Mouse (Mus musculus): Measurements from ENCODE around the gene Rasa3. TPM values are rescaled to one million over a fixed set of nuclear protein-coding genes. Genes with fewer than 3 reads are reported as not detected.
A peak's percentile ranks its signal among the peaks of the same experiment; 100 is the strongest.

Gene Rasa3
- polyA plus RNA-seq, 1 experiment from 2014 or later = 21.3 TPM

DNA sequence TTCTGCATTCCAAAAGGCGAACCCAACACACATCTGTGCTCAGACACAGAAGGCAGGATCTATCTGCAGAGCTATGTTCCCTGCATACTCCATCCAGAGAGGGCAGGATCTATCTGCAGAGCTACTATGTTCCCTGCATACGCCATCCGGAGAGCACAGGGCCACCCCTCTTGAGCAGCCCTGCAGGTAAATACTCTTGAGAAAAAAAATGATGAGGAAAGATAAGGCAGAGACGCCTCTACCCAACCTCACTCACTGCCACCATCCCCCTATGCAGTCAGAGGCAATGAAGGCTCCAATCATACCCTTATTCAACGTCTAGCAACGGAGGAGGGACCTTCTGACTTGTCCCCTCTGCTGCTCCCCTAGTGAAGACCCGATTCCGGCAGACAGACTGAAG, 1.9 kb downstream of the Rasa3 start:
- Histone ChIP-seq H3K4me3 (ENCODE audit: low read length) (peak overlapping the region; percentile 78), H3K27me3 (replicated peaks; ENCODE audit: control insufficient read depth, insufficient read depth, low read length) (0 out of 2 replicates have a peak, but pooled peaks cover under 1% of the 10 kb centered on the region), H3K4me2 (ENCODE audit: low read depth, low read length) (peak overlapping the region; percentile 95), H3K36me3 (ENCODE audit: control insufficient read depth, insufficient read depth, low read length) (no peaks in the 10 kb centered on the region), H3K9ac (ENCODE audit: low read depth, low read length) (peak overlapping the region; percentile 76), H3K4me1 (ENCODE audit: control insufficient read depth, insufficient read depth, low read length) (peaks cover 15% of the 10 kb centered on the region), H3K9me3 (ENCODE audit: control insufficient read depth, low read length) (no peaks in the 10 kb centered on the region), H3K27ac (ENCODE audit: low read length) (no peak overlapping the region; the same call in 1 of the 2 replicates)
- ATAC-seq = no peak
- WGBS = 36% methylated on average over 8 of the region's 8 CpGs

DNA sequence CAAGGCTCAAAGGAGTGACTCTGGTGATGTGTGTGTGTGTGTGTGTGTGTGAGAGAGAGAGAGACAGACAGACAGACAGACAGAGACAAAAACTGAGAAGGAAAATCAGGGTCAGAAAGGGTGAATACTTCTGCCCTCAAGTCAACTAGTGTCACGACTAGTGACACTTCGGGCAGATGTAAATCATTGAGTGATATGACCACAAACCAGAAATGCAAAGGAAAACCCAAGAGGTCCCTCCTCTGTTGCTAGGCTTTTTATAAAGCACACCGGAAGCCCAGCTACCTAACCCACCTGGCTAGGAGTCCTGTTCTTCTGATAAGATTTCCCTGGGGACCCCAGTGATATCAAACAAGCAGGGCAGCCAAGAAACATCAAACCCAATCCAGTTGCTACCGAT, 2.3 kb downstream of the Rasa3 start:
- H3K27ac ChIP-seq (ENCODE audit: low read length) = 0 out of 2 replicates have a peak overlapping the region, but pooled peaks have one; percentile 14
- H3K4me1 ChIP-seq (ENCODE audit: control insufficient read depth, insufficient read depth, low read length) = peaks cover 15% of the 10 kb centered on the region
- ATAC-seq = no peak
- H3K9me3 ChIP-seq (ENCODE audit: control insufficient read depth, low read length) = no peaks in the 10 kb centered on the region
- H3K9ac ChIP-seq (ENCODE audit: low read depth, low read length) = peak overlapping the region; percentile 76
- no peaks in the 10 kb centered on the region for H3K36me3 ChIP-seq (ENCODE audit: control insufficient read depth, insufficient read depth, low read length)
- 50% methylated on average over 4 of the region's 4 CpGs for WGBS
- H3K4me3 ChIP-seq (ENCODE audit: low read length) = peak overlapping the region; percentile 78
- H3K4me2 ChIP-seq (ENCODE audit: low read depth, low read length) = peak overlapping the region; percentile 95
- no peaks in the 10 kb centered on the region for H3K27me3 ChIP-seq (replicated peaks; ENCODE audit: control insufficient read depth, insufficient read depth, low read length)

DNA sequence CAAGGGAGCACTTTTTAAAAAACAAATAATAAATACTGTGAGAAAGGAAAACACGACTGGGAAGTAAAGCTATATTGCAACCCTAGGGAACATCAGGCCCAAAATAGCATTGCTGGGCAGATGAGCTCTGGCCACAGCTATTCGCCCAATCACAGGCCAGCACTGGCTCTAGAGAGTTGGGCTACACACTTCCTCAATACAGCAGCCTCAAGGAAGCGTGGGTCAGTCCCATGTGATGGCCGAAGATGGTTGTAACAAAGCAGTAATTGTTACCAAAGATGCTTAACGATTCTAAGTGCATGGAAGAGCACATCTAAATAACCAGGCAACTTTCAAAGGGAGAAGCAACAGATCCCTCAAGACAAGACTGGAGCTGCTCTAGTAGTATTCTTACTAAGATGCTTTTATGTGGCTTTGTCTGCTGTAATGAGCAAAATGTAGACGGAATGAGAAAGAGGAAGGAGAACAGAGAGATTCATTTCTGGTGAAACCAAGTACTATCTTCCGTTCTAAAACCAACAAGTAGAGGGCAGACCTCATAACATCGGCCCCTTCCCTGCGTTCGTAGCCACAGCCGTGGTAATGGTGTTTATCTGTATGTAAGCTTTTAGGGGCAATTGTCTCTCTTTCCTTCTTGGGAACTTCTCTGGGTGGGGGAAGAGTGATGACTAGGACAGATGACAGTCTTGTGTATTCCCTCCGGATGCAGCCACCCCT, 3.0 kb downstream of the Rasa3 start:
- WGBS = 53% methylated on average over 12 of the region's 12 CpGs
- no peak for ATAC-seq
- Histone ChIP-seq H3K4me1 (ENCODE audit: control insufficient read depth, insufficient read depth, low read length) (peaks cover 15% of the 10 kb centered on the region), H3K36me3 (ENCODE audit: control insufficient read depth, insufficient read depth, low read length) (no peaks in the 10 kb centered on the region), H3K27ac (ENCODE audit: low read length) (0 out of 2 replicates have a peak overlapping the region, but pooled peaks have one; percentile 14), H3K9ac (ENCODE audit: low read depth, low read length) (no peak overlapping the region), H3K9me3 (ENCODE audit: control insufficient read depth, low read length) (no peaks in the 10 kb centered on the region), H3K4me3 (ENCODE audit: low read length) (no peak overlapping the region), H3K27me3 (replicated peaks; ENCODE audit: control insufficient read depth, insufficient read depth, low read length) (no peaks in the 10 kb centered on the region), H3K4me2 (ENCODE audit: low read depth, low read length) (no peak overlapping the region)

DNA sequence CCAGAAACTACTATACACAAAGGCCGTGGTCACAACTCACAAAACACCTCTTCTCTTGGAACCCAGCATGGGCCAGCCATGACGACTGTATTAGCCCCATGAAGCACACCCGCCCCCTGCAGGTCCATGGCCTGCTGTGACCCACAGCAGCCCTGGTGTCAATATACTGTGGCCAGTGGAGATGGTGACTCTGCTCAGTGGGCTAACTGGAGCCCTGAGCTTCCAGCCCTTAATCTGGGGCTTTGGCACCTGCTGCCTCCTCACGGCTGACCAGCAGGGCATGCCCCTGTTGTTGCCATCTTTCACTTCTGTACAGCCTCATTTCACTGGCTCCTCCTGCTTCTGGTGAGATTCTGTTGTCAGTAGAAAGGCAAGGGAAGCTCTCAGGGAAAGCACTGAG, 4.2 kb downstream of the Rasa3 start:
- Histone ChIP-seq H3K36me3 (ENCODE audit: control insufficient read depth, insufficient read depth, low read length) (no peaks in the 10 kb centered on the region), H3K27me3 (replicated peaks; ENCODE audit: control insufficient read depth, insufficient read depth, low read length) (no peaks in the 10 kb centered on the region), H3K4me2 (ENCODE audit: low read depth, low read length) (no peak overlapping the region), H3K4me3 (ENCODE audit: low read length) (no peak overlapping the region), H3K9ac (ENCODE audit: low read depth, low read length) (0 out of 2 replicates have a peak overlapping the region, but pooled peaks have one; percentile 14), H3K27ac (ENCODE audit: low read length) (0 out of 2 replicates have a peak overlapping the region, but pooled peaks have one; percentile 16), H3K9me3 (ENCODE audit: control insufficient read depth, low read length) (no peaks in the 10 kb centered on the region), H3K4me1 (ENCODE audit: control insufficient read depth, insufficient read depth, low read length) (peaks cover 24% of the 10 kb centered on the region)
- WGBS = 79% methylated on average over 4 of the region's 4 CpGs
- no peak for ATAC-seq

DNA sequence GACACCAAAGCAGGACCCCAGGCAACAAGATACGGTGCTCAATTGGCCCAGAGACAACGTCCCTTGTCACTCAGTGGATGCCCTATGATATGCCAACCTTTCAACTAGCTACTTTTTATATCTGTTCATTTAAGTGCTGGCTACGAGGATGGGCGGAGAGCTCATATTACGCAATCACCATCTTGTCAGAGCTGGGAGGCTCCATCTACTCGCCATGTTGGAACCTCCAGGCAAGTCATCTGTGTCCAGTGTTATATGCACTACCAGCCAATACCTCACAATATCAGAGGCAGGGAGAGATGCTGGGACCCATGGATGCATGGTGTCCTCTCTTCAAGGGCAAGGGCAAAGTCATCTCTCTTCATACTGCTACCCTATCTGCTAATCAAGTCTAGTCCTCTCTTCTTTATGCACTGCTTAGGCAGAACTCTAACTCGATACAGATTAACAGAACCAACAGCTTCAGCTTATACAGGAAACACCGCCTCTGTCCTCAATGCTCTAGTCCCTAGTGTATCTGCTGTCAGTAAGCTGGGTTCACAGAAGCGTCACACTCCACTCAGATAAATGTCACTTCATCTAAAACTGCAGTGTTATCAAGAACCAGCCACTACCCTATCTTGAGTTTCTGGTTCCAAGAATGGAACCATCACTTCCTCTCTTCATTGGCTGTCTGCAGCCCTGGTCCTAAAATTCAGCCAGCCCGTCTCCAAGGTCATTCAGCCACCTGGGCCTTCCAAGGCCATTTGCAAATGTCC, 6.0 kb downstream of the Rasa3 start:
- no peak overlapping the region for H3K4me3 ChIP-seq (ENCODE audit: low read length)
- no peak for ATAC-seq
- no peaks in the 10 kb centered on the region for H3K36me3 ChIP-seq (ENCODE audit: control insufficient read depth, insufficient read depth, low read length)
- no peaks in the 10 kb centered on the region for H3K27me3 ChIP-seq (replicated peaks; ENCODE audit: control insufficient read depth, insufficient read depth, low read length)
- no peak overlapping the region for H3K4me2 ChIP-seq (ENCODE audit: low read depth, low read length)
- no peaks in the 10 kb centered on the region for H3K9me3 ChIP-seq (ENCODE audit: control insufficient read depth, low read length)
- H3K9ac ChIP-seq (ENCODE audit: low read depth, low read length) = no peak overlapping the region
- peaks cover 25% of the 10 kb centered on the region for H3K4me1 ChIP-seq (ENCODE audit: control insufficient read depth, insufficient read depth, low read length)
- WGBS = 87% methylated on average over 10 of the region's 10 CpGs
- no peak overlapping the region for H3K27ac ChIP-seq (ENCODE audit: low read length)

DNA sequence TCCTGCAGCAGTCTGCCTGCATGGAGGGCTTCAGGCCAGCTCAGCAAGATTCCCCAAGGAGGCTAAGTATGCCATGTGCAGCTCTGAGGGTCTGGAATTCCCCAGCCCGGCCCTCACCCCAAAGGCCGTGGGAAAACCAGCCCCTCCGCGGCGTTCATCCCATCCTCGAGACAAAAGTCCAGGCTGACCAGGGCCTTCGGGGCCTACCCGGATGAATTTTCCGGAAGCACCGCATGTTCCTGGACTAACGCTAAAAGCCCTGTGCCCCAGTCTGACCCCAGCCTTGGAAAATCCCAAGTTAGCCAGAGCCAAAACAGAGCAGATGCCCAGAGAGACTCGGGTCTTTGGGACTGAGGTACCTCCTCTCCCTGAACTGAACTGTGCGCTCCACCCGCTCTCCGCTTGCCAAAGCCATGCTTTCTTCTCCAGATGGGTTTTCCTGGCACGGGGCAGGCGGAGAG, 7.4 kb downstream of the Rasa3 start:
- no peak for ATAC-seq
- no peak overlapping the region for H3K9ac ChIP-seq (ENCODE audit: low read depth, low read length)
- H3K27ac ChIP-seq (ENCODE audit: low read length) = peak overlapping the region; percentile 29; the same call in 1 of the 2 replicates
- no peaks in the 10 kb centered on the region for H3K9me3 ChIP-seq (ENCODE audit: control insufficient read depth, low read length)
- no peaks in the 10 kb centered on the region for H3K36me3 ChIP-seq (ENCODE audit: control insufficient read depth, insufficient read depth, low read length)
- no peak overlapping the region for H3K4me2 ChIP-seq (ENCODE audit: low read depth, low read length)
- WGBS = 74% methylated on average over 17 of the region's 17 CpGs
- H3K4me1 ChIP-seq (ENCODE audit: control insufficient read depth, insufficient read depth, low read length) = peaks cover 20% of the 10 kb centered on the region
- no peak overlapping the region for H3K4me3 ChIP-seq (ENCODE audit: low read length)
- H3K27me3 ChIP-seq (replicated peaks; ENCODE audit: control insufficient read depth, insufficient read depth, low read length) = no peaks in the 10 kb centered on the region

DNA sequence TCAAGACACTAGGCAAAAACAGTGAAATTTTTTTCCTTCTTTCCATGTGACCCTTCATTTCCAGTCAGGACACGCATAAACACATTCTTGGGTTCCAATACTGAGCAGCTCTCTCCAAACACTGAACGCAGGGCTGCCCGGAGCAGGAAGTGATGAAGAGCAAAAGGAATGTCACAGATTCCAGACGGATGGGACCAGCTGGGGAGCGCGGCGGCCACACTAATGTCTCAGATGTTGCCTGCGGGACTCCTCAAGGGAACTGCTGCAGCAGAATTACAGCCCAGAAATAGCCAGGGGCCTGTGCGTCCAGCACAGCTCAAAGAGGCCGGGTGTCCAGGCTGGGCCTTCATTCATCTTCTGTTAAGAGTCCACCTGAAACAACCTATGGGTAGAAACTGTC, 9.0 kb downstream of the Rasa3 start:
- Histone ChIP-seq H3K36me3 (ENCODE audit: control insufficient read depth, insufficient read depth, low read length) (no peaks in the 10 kb centered on the region), H3K27me3 (replicated peaks; ENCODE audit: control insufficient read depth, insufficient read depth, low read length) (no peaks in the 10 kb centered on the region), H3K4me2 (ENCODE audit: low read depth, low read length) (no peak overlapping the region), H3K4me1 (ENCODE audit: control insufficient read depth, insufficient read depth, low read length) (peaks cover 20% of the 10 kb centered on the region), H3K4me3 (ENCODE audit: low read length) (no peak overlapping the region), H3K9ac (ENCODE audit: low read depth, low read length) (no peak overlapping the region), H3K9me3 (ENCODE audit: control insufficient read depth, low read length) (no peaks in the 10 kb centered on the region), H3K27ac (ENCODE audit: low read length) (peak overlapping the region; percentile 94)
- 40% methylated on average over 10 of the region's 10 CpGs for WGBS
- peak; percentile 88 for ATAC-seq

DNA sequence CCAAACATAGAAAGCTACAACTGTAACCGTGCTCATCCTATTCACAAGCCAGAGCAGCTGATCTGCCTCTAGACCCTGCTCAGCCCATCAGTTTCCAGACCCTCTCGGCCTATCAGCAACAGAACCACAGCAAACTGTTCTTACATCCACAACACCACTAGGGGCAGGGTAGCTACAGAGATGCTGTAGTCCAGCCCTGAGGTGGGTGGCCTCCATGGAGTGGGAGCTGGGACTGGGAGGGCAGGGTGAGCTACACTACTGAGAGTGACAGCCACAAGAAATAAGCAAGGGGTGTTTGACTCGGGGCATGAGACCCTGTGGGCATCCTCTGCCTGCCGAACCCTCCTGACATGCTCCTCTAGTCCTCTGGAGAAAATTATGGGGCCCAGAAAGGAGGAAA, 9.5 kb downstream of the Rasa3 start:
- Histone ChIP-seq H3K4me3 (ENCODE audit: low read length) (no peak overlapping the region), H3K27me3 (replicated peaks; ENCODE audit: control insufficient read depth, insufficient read depth, low read length) (no peaks in the 10 kb centered on the region), H3K27ac (ENCODE audit: low read length) (peak overlapping the region; percentile 94), H3K4me1 (ENCODE audit: control insufficient read depth, insufficient read depth, low read length) (peaks cover 20% of the 10 kb centered on the region), H3K36me3 (ENCODE audit: control insufficient read depth, insufficient read depth, low read length) (no peaks in the 10 kb centered on the region), H3K9ac (ENCODE audit: low read depth, low read length) (no peak overlapping the region; the same call in 1 of the 2 replicates), H3K9me3 (ENCODE audit: control insufficient read depth, low read length) (no peaks in the 10 kb centered on the region), H3K4me2 (ENCODE audit: low read depth, low read length) (no peak overlapping the region)
- peak; percentile 63 for ATAC-seq
- 55% methylated on average over 4 of the region's 4 CpGs for WGBS

DNA sequence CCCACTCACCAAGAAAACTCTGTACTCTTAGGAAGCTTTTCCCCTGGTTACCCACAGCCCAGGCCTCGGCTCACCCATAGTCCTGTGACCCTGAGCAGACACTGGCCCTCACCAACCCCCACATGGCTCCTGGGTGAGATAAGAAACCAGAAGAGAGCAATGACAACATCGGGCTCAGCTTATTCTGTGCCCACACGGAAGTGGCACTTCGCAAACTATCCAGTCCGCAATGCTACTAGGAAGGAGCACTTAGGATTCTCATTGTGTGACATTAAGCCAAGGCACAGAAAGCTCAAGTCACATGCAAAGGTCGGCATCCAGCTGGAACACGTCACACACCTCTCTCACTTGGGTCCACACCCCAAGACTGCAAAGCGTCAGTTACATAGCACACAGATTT, 11.5 kb downstream of the Rasa3 start:
- Histone ChIP-seq H3K4me1 (ENCODE audit: control insufficient read depth, insufficient read depth, low read length) (peaks cover 20% of the 10 kb centered on the region), H3K27ac (ENCODE audit: low read length) (no peak overlapping the region), H3K4me2 (ENCODE audit: low read depth, low read length) (no peak overlapping the region), H3K4me3 (ENCODE audit: low read length) (no peak overlapping the region), H3K27me3 (replicated peaks; ENCODE audit: control insufficient read depth, insufficient read depth, low read length) (no peaks in the 10 kb centered on the region), H3K36me3 (ENCODE audit: control insufficient read depth, insufficient read depth, low read length) (no peaks in the 10 kb centered on the region), H3K9ac (ENCODE audit: low read depth, low read length) (no peak overlapping the region), H3K9me3 (ENCODE audit: control insufficient read depth, low read length) (no peaks in the 10 kb centered on the region)
- WGBS = 68% methylated on average over 8 of the region's 8 CpGs
- ATAC-seq = no peak

All from intestine, embryonic 16.5 days (tissue).